18 mouse cellular contexts compared by ENCODE assay signal in the genomic region with DNA sequence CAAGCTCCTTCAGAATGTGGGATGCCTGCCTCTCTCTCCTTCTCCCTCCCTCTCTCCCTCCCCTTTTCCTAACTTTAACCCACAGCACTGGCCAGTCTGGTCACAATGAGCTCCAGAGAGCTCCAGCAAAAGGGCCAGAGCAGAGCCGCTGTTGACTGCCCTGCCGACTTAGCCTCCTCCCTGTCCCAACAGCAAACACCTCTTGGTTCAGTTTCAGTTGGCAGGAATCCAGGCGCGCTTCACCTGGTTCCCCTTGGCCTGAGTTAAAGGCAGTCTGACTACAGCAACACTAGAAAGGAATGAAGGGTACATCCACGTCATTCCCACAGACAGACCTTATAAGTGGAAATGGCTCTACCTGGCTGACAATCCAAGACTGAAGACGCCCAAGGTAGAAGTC.
DNase-seq lines count a peak whose midpoint lies in the region; TF ChIP-seq lines count a peak whose summit lies in the region.
"Had no signal": no experiment of that assay in that cellular context is flagged by ENCODE, and none has a peak within 500 bp of the region (broad histone marks: within the 10 kb centered on the region; RNA-seq: fewer than 3 reads in every experiment).

No protein-coding gene starts in this region.

- no peak overlapping the region for H3K4me3 ChIP-seq in kidney, adult 2 months (ENCODE audit: insufficient read depth, low read depth, low read length)
- H3K4me3 ChIP-seq: erythroblast, embryonic 14.5 days; gastrocnemius, adult 2 months; hindbrain, embryonic 12.5 days; layer of hippocampus, adult 2 months; limb, embryonic 10.5 days; neural tube, embryonic 12.5 days had no signal

- peak; percentile 17 for DNase-seq in kidney, postnatal 14 days
- no peak for DNase-seq in kidney, adult 2 months
- DNase-seq in ovary, postnatal 36 days (ENCODE audit: low spot score): peak; percentile 8
- no peak for DNase-seq in ovary, adult 18-20 months (ENCODE audit: low spot score)
- peak; percentile 75 for DNase-seq in lung, postnatal 10 days
- no peak for DNase-seq in layer of hippocampus, adult 18-20 months (ENCODE audit: low spot score in 2 of 2)
- no peak for DNase-seq in left cerebral cortex, adult 8-10 months (ENCODE audit: low spot score in 2 of 2)
- DNase-seq: adrenal gland, postnatal 10 days; cerebellum, adult 11 months; gastrocnemius, adult 2 months; heart, adult 18-20 months; thymus, adult 2 months had no signal

- TF ChIP-seq CTCF in kidney, adult 2 months (conservative IDR thresholded peaks at IDR 0.05; ENCODE audit: insufficient read depth, insufficient read length, low read depth, low read length): no peak

- H3K27ac ChIP-seq in kidney, adult 2 months (ENCODE audit: insufficient read depth, low read depth, low read length): no peak overlapping the region
- H3K27ac ChIP-seq: gastrocnemius, adult 2 months; hindbrain, embryonic 12.5 days; layer of hippocampus, adult 2 months; limb, embryonic 10.5 days; liver, embryonic 14.5 days; neural tube, embryonic 12.5 days had no signal

- no peak for TF ChIP-seq POLR2A in kidney, adult 2 months (IDR thresholded peaks at IDR 0.05; ENCODE audit: low read depth, low read length)

- 81% methylated on average over 6 of the region's 6 CpGs for WGBS in kidney, adult 2 months

- H3K4me1 ChIP-seq in kidney, adult 2 months (ENCODE audit: control insufficient read depth, insufficient read depth, low read length): no peaks in the 10 kb centered on the region

- no peaks in the 10 kb centered on the region for H3K27me3 ChIP-seq in kidney, adult 2 months (replicated peaks; ENCODE audit: control insufficient read depth, insufficient read depth, low read length)
- H3K27me3 ChIP-seq: hindbrain, embryonic 12.5 days; neural tube, embryonic 12.5 days had no signal

- no peaks in the 10 kb centered on the region for H3K36me3 ChIP-seq in kidney, adult 2 months (ENCODE audit: control insufficient read depth, insufficient read depth, low read length)
- H3K36me3 ChIP-seq: hindbrain, embryonic 12.5 days; limb, embryonic 10.5 days; neural tube, embryonic 12.5 days had no signal

Comparison
In these comparisons a context has a peak if more than half of its experiments do, and no peak if none do; other contexts are left out.
1. DNase-seq: peak in kidney, postnatal 14 days (single experiment), ovary, postnatal 36 days (single experiment) and lung, postnatal 10 days (single experiment); none in kidney, adult 2 months (single experiment), ovary, adult 18-20 months (single experiment), layer of hippocampus, adult 18-20 months (0 of 2) and left cerebral cortex, adult 8-10 months (0 of 2).